Mouse (Mus musculus): ENCODE results near the gene Adamts12.

- TF ChIP-seq CTCF (IDR thresholded peaks at IDR 0.05; ENCODE audit: low read depth): no peak
- TF ChIP-seq EP300 (IDR thresholded peaks at IDR 0.05; ENCODE audit: low read depth): no peak
Measured at GRCm38 (mm10) chr15:11165883-11166282, 101.3 kb downstream of the Adamts12 start.

All from liver, postnatal 0 days (tissue).